Mouse (Mus musculus): ENCODE measurements at regions not wholly inside any gene's neighbourhood (a gene's known extent, or its start where the extent isn't known, plus 50 kb on each side); places are given as distances from the start of the nearest gene placed in this dataset.
"Not testable (repeated sequence)": the region's sequence is repeated elsewhere in the genome, so short reads cannot be mapped to it uniquely, and the experiment has no call there.

GRCm38 (mm10) chr7:137522450-137522849 lies 85.0 kb downstream of the Glrx3 start:
- no peak for DNase-seq

GRCm38 (mm10) chr7:137533476-137533875 lies 96.1 kb downstream of the Glrx3 start:
- DNase-seq, result no peak

GRCm38 (mm10) chr7:137549991-137550390 lies 112.6 kb downstream of the Glrx3 start:
- no peak for DNase-seq

- DNase-seq, result no peak
Observed at GRCm38 (mm10) chr7:137552551-137553198, 115.3 kb downstream of the Glrx3 start.

- no peak for DNase-seq
Observed at GRCm38 (mm10) chr7:137555481-137555880, 118.1 kb downstream of the Glrx3 start.

DNA sequence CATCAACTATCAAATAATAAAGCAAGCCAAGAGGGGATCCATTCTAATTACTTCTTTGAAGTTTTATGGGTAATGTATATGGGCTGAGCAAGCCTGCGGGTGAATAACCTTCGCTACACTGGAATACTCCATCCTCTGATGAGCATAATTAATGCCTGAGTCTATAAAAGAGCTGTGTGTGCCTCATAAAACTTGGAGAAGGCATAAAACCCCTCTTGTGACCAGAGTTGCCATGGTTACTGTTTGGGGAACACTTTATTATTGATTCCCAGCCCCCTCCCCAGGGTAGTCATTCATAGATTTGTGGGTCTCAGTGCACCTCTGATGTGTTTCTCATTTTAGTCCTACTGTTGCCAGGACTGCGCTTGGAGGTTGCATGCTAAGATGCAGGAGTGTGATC lies 120.0 kb downstream of the Glrx3 start:
- DNase-seq, result no peak

DNA sequence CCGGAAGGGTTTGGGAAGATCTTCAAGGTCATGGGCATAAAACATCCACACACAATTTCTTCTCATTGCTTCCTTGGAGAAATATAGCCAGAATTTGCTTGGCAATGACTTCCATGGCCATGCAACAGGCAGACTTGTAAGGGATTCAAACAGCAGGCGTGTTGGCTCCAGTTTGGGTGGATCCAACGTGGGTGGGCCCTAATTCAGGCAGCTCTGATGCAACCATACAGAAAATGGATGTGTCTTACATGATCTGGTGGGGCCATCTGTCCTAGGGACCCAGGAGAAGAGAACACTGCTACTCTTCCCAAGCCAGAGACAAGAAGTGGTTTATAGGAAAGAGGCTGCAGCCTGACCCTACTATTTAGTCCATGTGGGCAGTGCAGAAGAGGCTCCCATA lies 121.5 kb downstream of the Glrx3 start:
- DNase-seq, result no peak

DNA sequence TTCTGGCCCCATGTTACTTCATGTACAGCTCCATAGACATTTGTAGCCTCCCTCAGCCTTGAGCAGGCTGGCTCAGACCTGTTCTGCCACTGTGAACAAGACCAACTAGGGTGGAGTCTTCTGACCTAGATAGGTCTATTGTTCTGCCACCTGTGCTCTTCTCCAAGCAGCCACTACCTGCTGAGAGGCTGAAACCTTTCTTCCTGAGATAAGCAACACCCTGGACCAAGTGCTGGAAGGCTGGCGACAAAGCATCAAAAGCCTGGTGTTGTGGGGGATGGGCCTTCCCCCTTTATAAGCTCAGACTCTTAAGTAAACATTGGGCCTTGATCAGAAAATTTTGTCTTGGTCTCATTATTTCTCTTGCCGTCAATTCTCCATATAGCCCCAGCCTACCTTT lies 132.8 kb downstream of the Glrx3 start:
- DNase-seq, result no peak

GRCm38 (mm10) chr7:137575491-137575890 lies 138.1 kb downstream of the Glrx3 start:
- no peak for DNase-seq

DNA sequence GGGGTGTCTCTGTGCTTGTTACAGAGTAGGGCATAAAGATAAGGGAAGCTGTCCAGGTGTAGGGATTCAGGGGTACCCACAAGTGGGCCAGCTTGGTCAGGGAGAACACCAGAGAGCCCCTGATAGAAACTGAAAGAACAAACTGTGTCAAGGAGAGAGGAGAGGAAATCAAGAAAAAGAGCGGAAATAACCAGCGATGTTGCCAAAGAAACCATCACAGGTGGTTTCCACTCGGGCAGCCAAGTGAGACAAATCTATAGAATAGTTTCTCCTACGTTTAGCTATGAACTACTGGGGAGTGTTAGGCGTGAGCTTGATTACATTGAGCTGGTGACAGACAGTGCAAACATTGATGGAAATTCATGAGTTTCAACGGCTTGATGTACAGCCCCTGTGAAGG lies 138.8 kb downstream of the Glrx3 start:
- no peak for DNase-seq

DNA sequence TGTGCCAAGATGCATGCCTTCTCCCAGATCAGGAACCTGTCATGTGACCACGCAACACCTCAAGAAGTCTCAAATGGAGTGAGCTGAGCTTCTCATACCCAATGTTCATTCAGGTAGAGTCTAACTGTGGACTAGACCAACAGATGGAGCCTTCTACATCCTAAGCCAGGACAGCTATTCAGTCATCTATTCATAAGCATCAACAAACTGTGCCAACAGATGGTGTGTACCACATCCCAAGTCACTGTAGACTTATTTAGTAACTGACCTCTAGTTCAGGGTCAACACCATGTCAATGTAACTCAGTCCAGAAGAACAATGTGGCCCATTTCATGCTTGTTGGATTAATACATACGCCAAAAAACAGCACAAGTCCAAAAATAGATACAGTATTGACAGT lies 146.1 kb downstream of the Glrx3 start:
- DNase-seq, result no peak

DNA sequence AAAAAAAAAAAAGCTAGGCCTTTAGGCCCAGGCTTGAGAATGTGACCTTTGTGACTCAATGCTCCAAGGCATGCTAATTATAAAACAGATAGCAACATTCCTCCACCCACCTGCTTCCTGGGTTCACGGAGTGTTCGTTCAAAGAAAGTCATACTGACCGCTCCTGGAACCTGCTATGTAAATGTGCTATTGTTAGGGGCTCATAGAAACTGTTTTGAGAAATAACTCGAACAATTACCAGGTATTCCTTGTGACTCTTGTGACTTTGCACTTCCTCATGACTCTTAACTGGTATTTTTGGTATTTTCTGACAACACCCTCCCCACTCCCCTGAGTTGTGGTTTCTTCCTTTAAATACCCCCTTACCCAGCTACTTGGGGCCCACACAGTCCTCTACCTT lies 147.5 kb downstream of the Glrx3 start:
- DNase-seq, result not testable (repeated sequence)

- no peak for DNase-seq
Observed at GRCm38 (mm10) chr7:137593570-137593969, 156.2 kb downstream of the Glrx3 start.

DNA sequence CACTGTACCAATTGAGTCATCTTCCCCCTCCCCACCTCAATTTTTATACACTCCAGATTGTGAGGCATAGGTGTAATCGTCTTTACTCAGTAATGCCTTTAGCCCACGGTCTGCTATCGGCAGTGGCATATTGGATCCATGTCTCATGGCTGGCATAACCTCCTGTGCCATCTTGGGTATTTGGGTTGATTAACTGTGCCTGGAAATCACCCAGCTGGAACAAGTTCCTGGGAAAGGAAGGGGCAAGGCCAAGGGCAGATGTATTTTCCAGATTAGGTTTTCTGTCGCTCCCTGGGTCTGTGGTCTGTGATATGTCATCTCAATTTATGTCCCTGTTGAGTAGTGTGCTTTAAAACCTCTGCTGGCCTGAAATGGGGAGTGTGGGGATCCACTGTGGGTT lies 158.2 kb downstream of the Glrx3 start:
- DNase-seq, result no peak

GRCm38 (mm10) chr7:137596161-137596560 lies 158.7 kb downstream of the Glrx3 start:
- DNase-seq, result no peak

DNA sequence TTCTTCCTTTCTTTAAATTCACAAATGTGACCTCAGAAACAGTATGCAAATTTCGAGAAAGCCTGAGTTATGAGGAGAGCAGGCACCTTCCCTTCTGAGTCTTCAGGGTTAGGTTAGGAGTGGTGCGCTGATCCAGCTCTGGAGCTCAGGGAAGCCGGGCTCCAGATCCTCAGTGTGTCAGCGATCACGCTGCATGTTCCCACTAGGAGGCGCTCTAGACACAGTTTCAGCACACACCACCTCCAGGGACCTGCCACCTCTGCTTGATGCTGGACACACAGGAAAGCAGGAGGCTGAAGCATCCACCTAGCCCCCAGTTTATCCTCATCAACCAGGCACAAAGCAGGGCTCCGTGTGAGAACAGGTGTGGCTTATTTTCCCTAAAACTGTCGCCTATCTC lies 165.6 kb downstream of the Glrx3 start:
- peak; percentile 32 for DNase-seq

GRCm38 (mm10) chr7:137609752-137610151 lies 172.3 kb downstream of the Glrx3 start:
- DNase-seq, result no peak

DNA sequence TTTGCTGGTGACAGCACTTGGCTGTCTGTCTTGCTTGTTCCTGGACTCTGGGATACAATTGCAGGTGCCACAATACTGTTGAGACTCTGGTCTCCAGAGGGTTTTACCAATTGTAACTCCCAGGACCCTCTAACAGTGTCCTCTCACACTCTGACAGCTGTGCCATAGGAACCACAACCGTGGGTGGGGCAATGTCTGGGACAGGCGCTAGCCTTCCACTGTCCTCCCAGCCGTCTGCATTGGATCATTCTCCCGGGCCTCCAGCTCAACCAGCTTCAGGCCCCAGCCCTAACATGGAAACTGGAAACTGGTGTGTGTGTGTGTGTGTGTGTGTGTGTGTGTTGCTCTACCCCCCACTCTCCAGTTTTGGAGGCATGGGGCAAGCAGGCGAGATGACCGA lies 173.9 kb downstream of the Glrx3 start:
- no peak for DNase-seq

- DNase-seq, result peak; percentile 39
Observed at GRCm38 (mm10) chr7:137611891-137612522, 174.6 kb downstream of the Glrx3 start.

GRCm38 (mm10) chr7:137618406-137619133 lies 181.2 kb downstream of the Glrx3 start:
- no peak for DNase-seq

DNA sequence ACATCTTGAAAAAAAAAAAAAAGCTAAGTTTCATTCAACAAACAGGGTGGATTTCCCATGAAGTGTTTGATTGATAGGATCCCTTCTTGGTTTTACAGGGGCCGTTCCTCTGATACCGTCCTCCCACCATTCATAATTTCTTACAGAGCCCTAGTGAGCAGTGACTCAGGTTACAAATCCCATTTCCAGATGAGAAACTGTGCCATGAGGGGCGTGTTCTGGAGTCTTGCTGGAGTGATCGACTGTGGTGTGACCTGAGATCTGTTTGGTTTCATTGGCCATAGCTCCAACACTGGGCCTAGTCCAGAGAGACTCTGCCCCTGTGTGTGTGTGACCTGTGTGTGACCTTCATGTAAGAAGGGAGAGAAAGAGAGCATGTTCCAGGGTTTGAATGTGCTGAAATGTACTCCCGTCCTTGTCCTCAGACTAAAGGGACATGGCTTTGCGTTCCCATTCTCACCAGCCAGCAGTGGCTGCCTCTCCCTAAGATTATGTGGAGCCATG lies 181.9 kb downstream of the Glrx3 start:
- DNase-seq, result no peak

GRCm38 (mm10) chr7:137628266-137628665 lies 190.9 kb downstream of the Glrx3 start:
- no peak for DNase-seq

DNA sequence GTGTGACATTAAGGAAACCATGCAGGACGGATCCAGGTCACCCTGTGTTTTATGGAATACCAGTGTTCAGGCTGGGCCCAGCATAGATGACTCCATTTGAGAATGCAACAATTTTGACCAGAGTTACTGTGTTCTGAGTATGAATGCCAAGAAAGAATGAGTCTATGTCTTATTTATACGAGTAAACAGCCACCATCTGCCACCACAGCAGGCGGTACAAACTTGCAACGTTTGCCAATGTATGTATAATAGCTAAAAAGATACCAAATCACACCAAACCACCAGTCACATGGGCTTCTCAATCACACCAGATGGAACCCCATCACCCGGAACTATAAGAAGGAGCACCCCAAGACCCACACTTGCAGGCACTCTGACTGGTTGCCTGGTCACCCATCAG lies 192.1 kb downstream of the Glrx3 start:
- peak; percentile 9 for DNase-seq

DNA sequence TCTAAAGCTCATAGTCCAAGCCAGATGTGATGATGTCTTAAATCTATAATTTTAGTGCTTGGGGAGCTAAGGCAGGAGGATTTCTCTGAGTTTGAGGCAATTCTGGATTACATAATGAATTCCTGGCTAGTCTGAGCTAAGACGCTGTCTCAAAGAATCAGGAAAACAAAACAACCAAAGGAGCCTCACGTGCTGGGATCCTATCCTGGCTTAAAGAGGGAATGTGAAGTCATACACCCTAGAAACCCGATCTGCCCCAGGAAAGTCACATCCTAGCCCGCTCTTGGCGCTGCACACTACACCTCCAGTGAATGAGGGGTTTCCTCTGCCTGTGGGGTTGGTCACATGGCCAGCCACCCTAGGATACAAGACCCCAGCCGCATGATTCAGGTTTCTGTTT lies 211.2 kb downstream of the Glrx3 start:
- DNase-seq, result no peak
